Mouse (Mus musculus) limb, embryonic 11.5 days (tissue): Measurements from ENCODE around the gene Zscan10. TPM values are rescaled to one million over a fixed set of nuclear protein-coding genes. Genes with fewer than 3 reads are reported as not detected.
A peak's percentile ranks its signal among the peaks of the same experiment; 100 is the strongest.

Experiments
- ATAC-seq: fragments of 200-750 bp; cut with Nextera tagmentation; 2 replicates; pipeline ENCODE4 v1.8.0; 2017; ENCODE audit warnings: low read depth; ENCODE audit not compliant: insufficient number of reproducible peaks, low FRiP score, low TSS enrichment
- DNase-seq: peaks from one replicate; pipeline ENCODE4 v3.0.0-alpha.2; 2015; ENCODE audit warnings: low spot score
- H3K27ac ChIP-seq: fragments of 300-500 bp; sonication (generic); replicated peaks from 2 replicates; pipeline ENCODE4 v1.5.1; 2014; ENCODE audit warnings: low read depth, mild to moderate bottlenecking, low read length
- H3K27me3 ChIP-seq: fragments of 300-500 bp; sonication (generic); 2 replicates; pipeline ENCODE4 v1.6.1; 2014; ENCODE audit warnings: mild to moderate bottlenecking, low read length, mixed read lengths; ENCODE audit not compliant: control insufficient read depth, insufficient read depth
- H3K36me3 ChIP-seq: fragments of 300-500 bp; sonication (generic); 2 replicates; pipeline ENCODE4 v1.6.1; 2014; ENCODE audit warnings: mild to moderate bottlenecking, low read length, moderate library complexity, mixed read lengths; ENCODE audit not compliant: control insufficient read depth, insufficient read depth
- H3K4me1 ChIP-seq: fragments of 300-500 bp; sonication (generic); 2 replicates; pipeline ENCODE4 v1.6.1; 2014; ENCODE audit warnings: low read length, mixed read lengths; ENCODE audit not compliant: control insufficient read depth, insufficient read depth
- H3K4me2 ChIP-seq: fragments of 300-500 bp; sonication (generic); 2 replicates; pipeline ENCODE4 v1.6.1; 2014; ENCODE audit warnings: low read depth, mild to moderate bottlenecking, moderate library complexity; ENCODE audit not compliant: severe bottlenecking
- H3K4me3 ChIP-seq: fragments of 300-500 bp; sonication (generic); 2 replicates; pipeline ENCODE4 v1.5.1; 2014; ENCODE audit warnings: low read depth, low read length
- H3K9ac ChIP-seq: fragments of 300-500 bp; sonication (generic); 2 replicates; pipeline ENCODE4 v1.6.1; 2014; ENCODE audit warnings: mild to moderate bottlenecking, low read length
- H3K9me3 ChIP-seq: fragments of 300-500 bp; sonication (generic); 2 replicates; pipeline ENCODE4 v1.6.1; 2016; ENCODE audit warnings: low read length; ENCODE audit not compliant: control insufficient read depth
- WGBS: fragments of 180-500 bp; shearing (Covaris S2); extraction: QIAGEN DNeasy Blood & Tissue Kit; methylation state at CpG from one replicate; pipeline ENCODE4 v1.1.7; 2014; 5-methylcytosine and 5-hydroxymethylcytosine counted together
- polyA plus RNA-seq: library from polyadenylated mRNA; unstranded; fragments of >200 nt; fragmentation: Nextera tagmentation; extraction: Ambion mirVana; gene quantifications from 2 replicates; pipeline ENCODE4 v1.2.1, GENCODE M21; 2014

Zscan10 gene
- polyA plus RNA-seq, result 0.24 and 0.80 TPM in 2 replicates

DNA sequence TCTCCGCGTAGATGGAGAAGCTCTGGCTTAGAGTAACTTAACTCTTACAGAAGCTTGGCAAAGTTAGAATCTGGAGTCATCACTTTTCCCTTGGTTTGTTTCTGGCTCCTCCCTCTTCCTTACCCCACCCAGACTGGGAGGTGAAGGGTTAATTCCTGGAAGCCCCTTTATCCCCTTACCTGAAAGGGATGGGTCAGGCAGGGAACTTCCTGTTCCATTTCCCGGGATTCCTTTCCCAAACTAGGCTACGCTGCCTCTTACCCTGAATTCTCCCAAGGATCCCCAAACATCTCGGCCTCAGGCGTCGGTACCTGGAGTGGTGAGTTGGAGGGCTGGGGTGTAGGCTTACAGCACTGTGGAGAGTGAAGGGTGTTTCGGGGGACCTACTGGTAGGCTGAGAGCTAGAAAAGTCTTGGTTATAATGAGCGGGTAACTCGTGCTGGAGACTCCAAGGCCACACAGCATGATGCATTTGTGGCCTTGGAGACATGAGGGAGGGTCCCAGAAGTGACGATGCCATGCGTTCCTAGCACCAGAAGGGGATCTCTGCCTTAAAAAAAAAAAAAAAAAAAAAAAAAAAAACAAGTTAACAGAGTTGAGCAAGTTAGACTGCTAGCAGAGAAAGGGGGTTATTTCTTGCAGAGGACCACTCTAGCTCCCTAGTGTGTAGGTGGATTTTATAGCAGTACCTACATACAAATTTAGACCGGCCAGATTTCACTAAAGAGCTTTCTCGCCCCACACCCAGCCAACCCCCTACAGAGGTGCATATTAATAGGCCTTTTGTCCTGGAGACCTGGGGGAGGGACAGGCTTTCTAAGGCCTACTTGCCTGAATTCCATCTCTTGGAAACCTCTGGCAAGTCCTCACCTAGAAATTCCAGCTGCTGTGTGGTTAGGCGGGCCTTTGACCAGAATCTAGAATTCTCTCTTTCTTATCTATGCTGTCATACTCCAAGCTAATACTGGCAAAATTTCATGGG lies at the start of gene Zscan10:
Gene Zscan10, plus strand, starts transcription at position 216 of the 982 bp plus-strand sequence.
- H3K27me3 ChIP-seq, result no peaks in the 10 kb centered on the region
- no peak for DNase-seq
- 0 out of 2 replicates have a peak within 1 kb of the TSS, but pooled peaks have one; percentile 8 for H3K27ac ChIP-seq
- WGBS, result 39% methylated on average over 15 of the region's 15 CpGs
- H3K36me3 ChIP-seq, result no peaks in the 10 kb centered on the region
- H3K9ac ChIP-seq, result no peak within 1 kb of the TSS
- H3K9me3 ChIP-seq, result no peaks in the 10 kb centered on the region
- H3K4me2 ChIP-seq, result peak within 1 kb of the TSS; percentile 4
- peaks cover 6% of the 10 kb centered on the region; the same call in 1 of the 2 replicates for H3K4me1 ChIP-seq
- no peak for ATAC-seq
- H3K4me3 ChIP-seq, result peak within 1 kb of the TSS; percentile 40; the same call in 1 of the 2 replicates

GRCm38 (mm10) chr17:23550856-23551255 lies 49.8 kb upstream of the Zscan10 start:
- Histone ChIP-seq H3K36me3 (peaks cover 6% of the 10 kb centered on the region), H3K9ac (peak overlapping the region; percentile 31), H3K4me1 (peaks cover 3% of the 10 kb centered on the region; the same call in 1 of the 2 replicates), H3K27me3 (no peaks in the 10 kb centered on the region), H3K27ac (no peak overlapping the region), H3K4me3 (peak overlapping the region; percentile 54), H3K9me3 (no peaks in the 10 kb centered on the region), H3K4me2 (peak overlapping the region; percentile 57)
- DNase-seq, result no peak
- no peak for ATAC-seq
- WGBS, result under 1% methylated on average over 15 of the region's 15 CpGs

- H3K4me1 ChIP-seq, result peaks cover 3% of the 10 kb centered on the region; the same call in 1 of the 2 replicates
- peak overlapping the region; percentile 57 for H3K4me2 ChIP-seq
- DNase-seq, result no peak
- peak overlapping the region; percentile 31; the same call in 1 of the 2 replicates for H3K9ac ChIP-seq
- ATAC-seq, result no peak
- H3K9me3 ChIP-seq, result no peaks in the 10 kb centered on the region
- H3K27me3 ChIP-seq, result no peaks in the 10 kb centered on the region
- H3K36me3 ChIP-seq, result peaks cover 7% of the 10 kb centered on the region
- no peak overlapping the region for H3K27ac ChIP-seq
- peak overlapping the region; percentile 54 for H3K4me3 ChIP-seq
Measured at GRCm38 (mm10) chr17:23551416-23551815, 49.2 kb upstream of the Zscan10 start.

DNA sequence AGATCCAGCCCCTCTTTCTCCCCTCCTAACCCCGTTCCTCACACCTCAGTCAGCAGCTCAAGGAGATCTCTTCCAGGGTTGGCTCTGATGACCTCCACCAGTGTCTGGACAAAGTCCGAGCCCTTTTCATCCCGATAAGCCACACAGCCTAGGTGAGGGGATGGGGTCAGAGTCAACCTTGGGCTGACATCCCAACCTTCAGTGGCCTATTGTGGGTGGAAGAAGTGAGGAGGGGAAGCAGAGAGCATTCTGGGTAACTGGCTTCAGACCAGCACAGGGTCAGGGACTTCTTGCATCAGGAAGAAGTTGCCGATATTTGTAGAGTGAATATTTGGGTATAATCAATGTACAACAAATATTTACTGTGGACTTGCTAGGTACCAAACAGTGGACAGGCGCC lies 48.7 kb upstream of the Zscan10 start:
- 59% methylated on average over 5 of the region's 5 CpGs for WGBS
- no peak overlapping the region for H3K4me3 ChIP-seq

GRCm38 (mm10) chr17:23552896-23553633 lies 47.6 kb upstream of the Zscan10 start:
- 84% methylated on average over 8 of the region's 8 CpGs for WGBS
- no peak for DNase-seq

More for the DNA sequence above, 48.7 kb upstream of the Zscan10 start:
- ATAC-seq, result no peak
- Histone ChIP-seq H3K9ac (no peak overlapping the region), H3K4me2 (no peak overlapping the region), H3K36me3 (peaks cover 10% of the 10 kb centered on the region), H3K27me3 (no peaks in the 10 kb centered on the region), H3K4me1 (peaks cover 3% of the 10 kb centered on the region; the same call in 1 of the 2 replicates), H3K9me3 (no peaks in the 10 kb centered on the region), H3K27ac (no peak overlapping the region)
- DNase-seq, result no peak

DNA sequence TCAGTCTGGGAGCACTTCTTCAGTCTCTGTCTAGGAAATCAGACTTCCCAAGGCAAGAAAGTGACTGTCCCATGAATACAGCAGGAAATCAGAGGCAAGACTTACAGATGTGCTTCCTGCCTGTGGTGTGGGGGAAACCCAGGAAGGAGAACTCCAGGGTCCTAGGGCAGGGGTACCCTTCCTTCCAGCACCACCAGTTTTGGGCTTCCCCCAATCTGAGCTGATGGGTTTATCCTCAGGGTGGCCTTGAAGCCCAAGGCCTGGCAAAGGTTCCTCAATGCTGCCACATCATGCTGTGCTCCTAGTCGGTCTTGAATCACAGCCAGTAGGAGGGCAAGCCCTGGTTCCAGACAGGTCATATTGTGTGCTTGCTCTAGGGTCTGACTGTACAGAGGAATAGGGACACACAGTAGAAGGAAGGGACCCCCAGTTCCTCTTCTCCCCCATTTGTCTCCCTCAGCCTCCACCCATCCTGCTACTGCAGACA lies 47.0 kb upstream of the Zscan10 start:
- H3K36me3 ChIP-seq, result peaks cover 24% of the 10 kb centered on the region
- WGBS, result 67% methylated on average over 1 of the region's 1 CpGs
- no peak overlapping the region for H3K4me3 ChIP-seq
- no peak overlapping the region for H3K27ac ChIP-seq
- H3K9me3 ChIP-seq, result no peaks in the 10 kb centered on the region
- ATAC-seq (no peak), DNase-seq (no peak)
- H3K27me3 ChIP-seq, result no peaks in the 10 kb centered on the region
- no peak overlapping the region for H3K9ac ChIP-seq
- no peak overlapping the region for H3K4me2 ChIP-seq
- peaks cover 3% of the 10 kb centered on the region; the same call in 1 of the 2 replicates for H3K4me1 ChIP-seq

More at GRCm38 (mm10) chr17:23552896-23553633, 47.6 kb upstream of the Zscan10 start:
- no peak overlapping the region for H3K9ac ChIP-seq
- no peaks in the 10 kb centered on the region for H3K27me3 ChIP-seq
- H3K4me3 ChIP-seq, result no peak overlapping the region
- no peak overlapping the region for H3K4me2 ChIP-seq
- H3K4me1 ChIP-seq, result peaks cover 3% of the 10 kb centered on the region; the same call in 1 of the 2 replicates
- H3K27ac ChIP-seq, result no peak overlapping the region
- ATAC-seq, result no peak
- peaks cover 21% of the 10 kb centered on the region for H3K36me3 ChIP-seq
- no peaks in the 10 kb centered on the region for H3K9me3 ChIP-seq

DNA sequence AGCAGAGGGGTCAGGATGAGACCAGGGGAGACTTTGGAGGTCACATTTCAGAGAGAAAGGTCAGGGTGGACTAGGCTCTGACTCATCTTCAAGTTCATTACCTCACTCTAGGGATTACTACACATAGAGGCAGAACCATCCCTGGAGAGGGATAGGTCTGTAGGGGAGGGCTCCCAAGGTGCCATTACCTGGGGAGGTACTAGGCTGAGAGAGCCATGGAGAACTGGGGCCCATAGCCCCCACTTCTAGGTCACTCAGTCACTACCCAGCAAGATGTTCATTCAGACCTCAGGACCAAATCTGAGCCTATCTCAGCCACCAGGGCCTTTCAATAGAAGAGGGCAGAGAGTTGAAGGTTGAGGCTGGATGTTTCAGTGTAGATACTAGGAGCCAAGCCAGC lies 46.3 kb upstream of the Zscan10 start:
- Histone ChIP-seq H3K4me3 (no peak overlapping the region), H3K9ac (no peak overlapping the region), H3K36me3 (peaks cover 30% of the 10 kb centered on the region), H3K4me1 (peaks cover 3% of the 10 kb centered on the region; the same call in 1 of the 2 replicates), H3K27ac (no peak overlapping the region), H3K27me3 (no peaks in the 10 kb centered on the region), H3K9me3 (no peaks in the 10 kb centered on the region), H3K4me2 (no peak overlapping the region)
- no peak for ATAC-seq
- no peak for DNase-seq
